26 mouse cellular contexts compared by ENCODE assay signal in genomic region chr3:152936313-152936712, GRCm38 (mm10). TPM values are rescaled to one million over a fixed set of nuclear protein-coding genes. Genes with fewer than 3 reads are reported as not detected.
"Had no signal": no experiment of that assay in that cellular context is flagged by ENCODE, and none has a peak within 500 bp of the region (broad histone marks: within the 10 kb centered on the region; RNA-seq: fewer than 3 reads in every experiment).

No protein-coding gene starts in this region.

- H3K27me3 ChIP-seq: embryonic facial prominence, embryonic 12.5 days; embryonic facial prominence, embryonic 13.5 days; embryonic facial prominence, embryonic 15.5 days; forebrain, embryonic 12.5 days; forebrain, embryonic 13.5 days; forebrain, embryonic 15.5 days had no signal

- H3K9ac ChIP-seq: embryonic facial prominence, embryonic 12.5 days; embryonic facial prominence, embryonic 13.5 days; embryonic facial prominence, embryonic 15.5 days; forebrain, embryonic 12.5 days; forebrain, embryonic 13.5 days; forebrain, embryonic 15.5 days; forebrain, postnatal 0 days had no signal

- H3K9me3 ChIP-seq: embryonic facial prominence, embryonic 10.5 days; embryonic facial prominence, embryonic 12.5 days; embryonic facial prominence, embryonic 13.5 days; embryonic facial prominence, embryonic 15.5 days; forebrain, embryonic 10.5 days; forebrain, embryonic 12.5 days; forebrain, embryonic 13.5 days; forebrain, embryonic 15.5 days had no signal

- H3K27ac ChIP-seq: embryonic facial prominence, embryonic 10.5 days; embryonic facial prominence, embryonic 12.5 days; embryonic facial prominence, embryonic 13.5 days; embryonic facial prominence, embryonic 15.5 days; forebrain, embryonic 10.5 days; forebrain, embryonic 12.5 days; forebrain, embryonic 13.5 days; forebrain, embryonic 15.5 days; gastrocnemius, adult 2 months; heart, adult 2 months had no signal

- H3K4me1 ChIP-seq: embryonic facial prominence, embryonic 12.5 days; embryonic facial prominence, embryonic 13.5 days; embryonic facial prominence, embryonic 15.5 days; forebrain, embryonic 10.5 days; forebrain, embryonic 12.5 days; forebrain, embryonic 13.5 days; forebrain, embryonic 15.5 days had no signal

- DNase-seq: cerebellum, adult 9-10 months; cerebellum, adult 9-11 months; cerebellum, postnatal 36 days; embryo, embryonic 11 days; forebrain, postnatal 0 days; gastrocnemius, adult 2 months; gastrocnemius, postnatal 10 days; gastrocnemius, postnatal 14 days; gastrocnemius, postnatal 25 days; gastrocnemius, postnatal 36 days; heart, adult 11 months; heart, adult 18-20 months; heart, adult 2 months had no signal

- H3K36me3 ChIP-seq: embryonic facial prominence, embryonic 10.5 days; embryonic facial prominence, embryonic 12.5 days; embryonic facial prominence, embryonic 13.5 days; embryonic facial prominence, embryonic 15.5 days; forebrain, embryonic 10.5 days; forebrain, embryonic 12.5 days; forebrain, embryonic 15.5 days had no signal

- ATAC-seq: forebrain, embryonic 13.5 days; forebrain, embryonic 14.5 days; forebrain, embryonic 15.5 days; forebrain, embryonic 16.5 days; forebrain, postnatal 0 days had no signal

- H3K4me3 ChIP-seq: embryonic facial prominence, embryonic 10.5 days; embryonic facial prominence, embryonic 12.5 days; embryonic facial prominence, embryonic 13.5 days; embryonic facial prominence, embryonic 15.5 days; erythroblast, embryonic 14.5 days; forebrain, embryonic 10.5 days; forebrain, embryonic 12.5 days; forebrain, embryonic 13.5 days; forebrain, embryonic 15.5 days; gastrocnemius, adult 2 months; heart, adult 2 months had no signal

- H3K4me2 ChIP-seq: embryonic facial prominence, embryonic 12.5 days; embryonic facial prominence, embryonic 13.5 days; embryonic facial prominence, embryonic 15.5 days; forebrain, embryonic 12.5 days; forebrain, embryonic 13.5 days; forebrain, embryonic 15.5 days had no signal

RNA-seq across cellular contexts. Expression of gene St6galnac5, which starts 45.7 kb away (rescaled TPM):
- total RNA-seq: common myeloid progenitor, adult 5-6 weeks; granulocyte monocyte progenitor cell, adult 5-6 weeks; heart, adult 18-20 months; heart, adult 2 months had no signal
- polyA plus RNA-seq: erythroblast, embryonic 14.5 days had no signal
